In genomic region chr5:148463783-148464294, GRCm38 (mm10) we compare ENCODE assay signal across 27 mouse cellular contexts.
DNase-seq lines count a peak whose midpoint lies in the region; ATAC-seq and TF ChIP-seq lines count a peak whose summit lies in the region.
"Had no signal": no experiment of that assay in that cellular context is flagged by ENCODE, and none has a peak within 500 bp of the region (broad histone marks: within the 10 kb centered on the region; RNA-seq: fewer than 3 reads in every experiment).

No protein-coding gene starts in this region.

- no peak for TF ChIP-seq CTCF in embryonic fibroblast, embryonic 13.5 days (IDR thresholded peaks at IDR 0.05; ENCODE audit: borderline replicate concordance, insufficient read depth, low read length)

- H3K9ac ChIP-seq in midbrain, embryonic 11.5 days (ENCODE audit: low read length): no peak overlapping the region
- H3K9ac ChIP-seq in midbrain, embryonic 14.5 days (replicated peaks; ENCODE audit: low read length): no peak overlapping the region
- H3K9ac ChIP-seq in hindbrain, embryonic 12.5 days: no peak overlapping the region
- H3K9ac ChIP-seq: embryonic facial prominence, embryonic 13.5 days; heart, embryonic 13.5 days; hindbrain, embryonic 15.5 days; kidney, embryonic 15.5 days; limb, embryonic 13.5 days; midbrain, embryonic 13.5 days had no signal

- WGBS in midbrain, embryonic 11.5 days: 91% methylated on average over 6 of the region's 6 CpGs
- WGBS in midbrain, embryonic 14.5 days: 93% methylated on average over 6 of the region's 6 CpGs
- WGBS in hindbrain, embryonic 12.5 days: 88% methylated on average over 6 of the region's 6 CpGs

- no peak overlapping the region for H3K4me2 ChIP-seq in midbrain, embryonic 11.5 days
- H3K4me2 ChIP-seq in midbrain, embryonic 14.5 days (ENCODE audit: low read length): no peak overlapping the region
- H3K4me2 ChIP-seq in hindbrain, embryonic 12.5 days (replicated peaks): no peak overlapping the region
- H3K4me2 ChIP-seq: embryonic facial prominence, embryonic 13.5 days; heart, embryonic 13.5 days; hindbrain, embryonic 15.5 days; kidney, embryonic 15.5 days; limb, embryonic 13.5 days; liver, embryonic 11.5 days; midbrain, embryonic 13.5 days had no signal

- H3K36me3 ChIP-seq in midbrain, embryonic 11.5 days (ENCODE audit: control insufficient read depth, insufficient read depth, low read length): no peaks in the 10 kb centered on the region
- H3K36me3 ChIP-seq in midbrain, embryonic 14.5 days (ENCODE audit: control insufficient read depth, insufficient read depth, low read length): no peaks in the 10 kb centered on the region
- H3K36me3 ChIP-seq in hindbrain, embryonic 12.5 days: no peaks in the 10 kb centered on the region
- H3K36me3 ChIP-seq: embryonic facial prominence, embryonic 13.5 days; heart, embryonic 13.5 days; hindbrain, embryonic 15.5 days; kidney, embryonic 15.5 days; limb, embryonic 13.5 days; midbrain, embryonic 13.5 days had no signal

- peak; percentile 18 to 40 for DNase-seq in frontal cortex, adult 2 months (ENCODE audit: extremely low spot score in 1 of 2, low spot score in 1 of 2)
- DNase-seq in frontal cortex, postnatal 14 days (ENCODE audit: low spot score in 2 of 2): no peak
- DNase-seq in midbrain, embryonic 11.5 days (ENCODE audit: low spot score, missing footprints): peak; percentile 80
- no peak for DNase-seq in midbrain, embryonic 14.5 days
- DNase-seq in telencephalon, adult 2 months (ENCODE audit: low read depth, low spot score): peak; percentile 58
- DNase-seq: adrenal gland, postnatal 14 days; cerebellum, adult 11-12 months; cerebellum, adult 9-11 months; heart, postnatal 10 days; kidney, adult 18-20 months; kidney, postnatal 4 days; lung, postnatal 4 days; thymus, adult 2 months; thymus, postnatal 36 days had no signal

- peaks cover 8% of the 10 kb centered on the region for H3K4me1 ChIP-seq in midbrain, embryonic 11.5 days (ENCODE audit: control insufficient read depth, insufficient read depth, low read length)
- H3K4me1 ChIP-seq in midbrain, embryonic 14.5 days (ENCODE audit: control insufficient read depth, insufficient read depth, low read length): peaks cover 5% of the 10 kb centered on the region; the same call in 1 of the 2 replicates
- peaks cover 6% of the 10 kb centered on the region; the same call in 1 of the 2 replicates for H3K4me1 ChIP-seq in embryonic fibroblast, embryonic 13.5 days (ENCODE audit: control insufficient read depth, insufficient read depth, low read length)
- H3K4me1 ChIP-seq in hindbrain, embryonic 12.5 days: peaks cover 19% of the 10 kb centered on the region
- H3K4me1 ChIP-seq: megakaryocyte, embryonic 14.5 days had no signal

- no peaks in the 10 kb centered on the region for H3K27me3 ChIP-seq in midbrain, embryonic 11.5 days (ENCODE audit: control insufficient read depth, insufficient read depth, low read length)
- no peaks in the 10 kb centered on the region for H3K27me3 ChIP-seq in midbrain, embryonic 14.5 days (ENCODE audit: control insufficient read depth, insufficient read depth, low read length)
- no peaks in the 10 kb centered on the region for H3K27me3 ChIP-seq in hindbrain, embryonic 12.5 days
- H3K27me3 ChIP-seq: embryonic facial prominence, embryonic 13.5 days; heart, embryonic 13.5 days; hindbrain, embryonic 15.5 days; kidney, embryonic 15.5 days; limb, embryonic 13.5 days; megakaryocyte, embryonic 14.5 days; midbrain, embryonic 13.5 days; Patski had no signal

- peaks cover 2% of the 10 kb centered on the region; the same call in 1 of the 2 replicates for H3K9me3 ChIP-seq in midbrain, embryonic 11.5 days (ENCODE audit: control insufficient read depth, low read length)
- H3K9me3 ChIP-seq in midbrain, embryonic 14.5 days (ENCODE audit: control insufficient read depth, low read length): no peaks in the 10 kb centered on the region
- 0 out of 2 replicates have a peak, but pooled peaks cover 5% of the 10 kb centered on the region for H3K9me3 ChIP-seq in hindbrain, embryonic 12.5 days (replicated peaks)
- H3K9me3 ChIP-seq: hindbrain, embryonic 15.5 days had no signal

- no peak overlapping the region for H3K4me3 ChIP-seq in midbrain, embryonic 11.5 days (ENCODE audit: low read depth, low read length)
- no peak overlapping the region for H3K4me3 ChIP-seq in midbrain, embryonic 14.5 days (replicated peaks; ENCODE audit: low read depth, low read length)
- no peak overlapping the region for H3K4me3 ChIP-seq in embryonic fibroblast, embryonic 13.5 days (ENCODE audit: insufficient read depth, low read length)
- no peak overlapping the region for H3K4me3 ChIP-seq in hindbrain, embryonic 12.5 days
- H3K4me3 ChIP-seq: embryonic facial prominence, embryonic 13.5 days; erythroblast, embryonic 14.5 days; heart, embryonic 13.5 days; hindbrain, embryonic 15.5 days; kidney, embryonic 15.5 days; limb, embryonic 13.5 days; megakaryocyte, embryonic 14.5 days; midbrain, embryonic 13.5 days had no signal

- no peak for ATAC-seq in midbrain, embryonic 11.5 days (ENCODE audit: low FRiP score)
- ATAC-seq in midbrain, embryonic 14.5 days (ENCODE audit: low FRiP score, low TSS enrichment): no peak
- ATAC-seq in hindbrain, embryonic 12.5 days (ENCODE audit: low FRiP score): no peak
- ATAC-seq: inflammation-experienced regulatory T-cells, adult 6 months; midbrain, embryonic 13.5 days; Patski had no signal

- TF ChIP-seq POLR2A in embryonic fibroblast, embryonic 13.5 days (IDR thresholded peaks at IDR 0.05; ENCODE audit: low read depth, low read length): no peak

- no peak overlapping the region for H3K27ac ChIP-seq in midbrain, embryonic 11.5 days (ENCODE audit: low read depth, low read length)
- no peak overlapping the region for H3K27ac ChIP-seq in midbrain, embryonic 14.5 days (replicated peaks; ENCODE audit: low read depth, low read length)
- peak overlapping the region; percentile 65 for H3K27ac ChIP-seq in embryonic fibroblast, embryonic 13.5 days (ENCODE audit: insufficient read depth, low read length)
- no peak overlapping the region for H3K27ac ChIP-seq in hindbrain, embryonic 12.5 days
- H3K27ac ChIP-seq: embryonic facial prominence, embryonic 13.5 days; heart, embryonic 13.5 days; hindbrain, embryonic 15.5 days; kidney, embryonic 15.5 days; limb, embryonic 13.5 days; midbrain, embryonic 13.5 days had no signal

Comparison
In these comparisons a context has a peak if more than half of its experiments do, and no peak if none do; other contexts are left out.
1. DNase-seq: peak in frontal cortex, adult 2 months (2 of 2), midbrain, embryonic 11.5 days (single experiment) and telencephalon, adult 2 months (single experiment); none in frontal cortex, postnatal 14 days (0 of 2) and midbrain, embryonic 14.5 days (single experiment).